Mouse (Mus musculus): ENCODE data around the gene Hectd4. TPM values are rescaled to one million over a fixed set of nuclear protein-coding genes. Genes with fewer than 3 reads are reported as not detected.

Gene Hectd4
- polyA plus RNA-seq, 1 experiment from 2014 or later = 2.7 TPM

DNA sequence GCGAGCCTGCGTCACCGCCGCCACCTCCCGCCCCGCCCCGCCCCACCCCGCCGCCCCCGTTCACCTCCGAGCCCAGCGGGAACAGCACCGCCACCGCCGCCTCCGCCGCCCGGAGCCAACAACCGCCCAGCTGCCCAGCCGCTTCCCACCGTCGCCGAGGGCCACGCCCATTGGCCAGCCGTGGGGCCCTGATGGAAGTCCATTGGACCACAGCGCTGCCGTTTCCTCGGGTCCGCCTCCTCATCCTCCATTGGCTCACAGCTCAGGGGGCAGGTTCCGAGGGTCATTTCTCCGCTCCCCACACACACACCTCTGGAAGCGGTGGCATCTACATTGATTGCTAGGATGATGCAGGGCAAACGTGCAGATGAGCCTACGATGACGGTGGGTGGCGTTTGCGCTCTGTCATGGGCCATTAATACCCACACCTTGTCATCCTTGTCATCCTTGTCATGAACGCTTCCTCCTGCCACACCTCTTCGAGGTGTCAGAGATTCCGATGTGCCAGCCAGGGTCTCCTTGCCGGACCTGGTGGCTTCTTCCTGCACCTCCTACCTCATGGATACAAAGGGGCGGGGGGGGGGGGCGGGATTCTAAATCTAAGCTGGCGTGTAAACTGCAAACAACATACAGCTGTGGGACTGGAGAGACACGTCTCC lies 165.6 kb downstream of the Hectd4 start, which contains the start of gene Trafd1:
Trafd1 (minus strand) TSS at position 172 of the 659 bp plus-strand sequence.
- peaks cover 21% of the 10 kb centered on the region for H3K4me1 ChIP-seq (replicated peaks; ENCODE audit: control insufficient read depth, insufficient read depth, low read length)
- peak within 1 kb of the TSS; percentile 90 for H3K27ac ChIP-seq (ENCODE audit: low read length)
- H3K9ac ChIP-seq (ENCODE audit: low read length) = peak within 1 kb of the TSS; percentile 90
- H3K9me3 ChIP-seq (ENCODE audit: control insufficient read depth, low read length) = peaks cover 5% of the 10 kb centered on the region
- WGBS = 3% methylated on average over 25 of the region's 45 CpGs
- H3K4me3 ChIP-seq (ENCODE audit: low read length) = peak within 1 kb of the TSS; percentile 72
- ATAC-seq (ENCODE audit: low read depth) = peak; percentile 96
- H3K4me2 ChIP-seq (ENCODE audit: low read depth, low read length) = peak within 1 kb of the TSS; percentile 74
- peaks cover 11% of the 10 kb centered on the region for H3K36me3 ChIP-seq (ENCODE audit: control insufficient read depth, insufficient read depth, low read length)
- no peaks in the 10 kb centered on the region for H3K27me3 ChIP-seq (ENCODE audit: control insufficient read depth, insufficient read depth, low read depth, low read length)

DNA sequence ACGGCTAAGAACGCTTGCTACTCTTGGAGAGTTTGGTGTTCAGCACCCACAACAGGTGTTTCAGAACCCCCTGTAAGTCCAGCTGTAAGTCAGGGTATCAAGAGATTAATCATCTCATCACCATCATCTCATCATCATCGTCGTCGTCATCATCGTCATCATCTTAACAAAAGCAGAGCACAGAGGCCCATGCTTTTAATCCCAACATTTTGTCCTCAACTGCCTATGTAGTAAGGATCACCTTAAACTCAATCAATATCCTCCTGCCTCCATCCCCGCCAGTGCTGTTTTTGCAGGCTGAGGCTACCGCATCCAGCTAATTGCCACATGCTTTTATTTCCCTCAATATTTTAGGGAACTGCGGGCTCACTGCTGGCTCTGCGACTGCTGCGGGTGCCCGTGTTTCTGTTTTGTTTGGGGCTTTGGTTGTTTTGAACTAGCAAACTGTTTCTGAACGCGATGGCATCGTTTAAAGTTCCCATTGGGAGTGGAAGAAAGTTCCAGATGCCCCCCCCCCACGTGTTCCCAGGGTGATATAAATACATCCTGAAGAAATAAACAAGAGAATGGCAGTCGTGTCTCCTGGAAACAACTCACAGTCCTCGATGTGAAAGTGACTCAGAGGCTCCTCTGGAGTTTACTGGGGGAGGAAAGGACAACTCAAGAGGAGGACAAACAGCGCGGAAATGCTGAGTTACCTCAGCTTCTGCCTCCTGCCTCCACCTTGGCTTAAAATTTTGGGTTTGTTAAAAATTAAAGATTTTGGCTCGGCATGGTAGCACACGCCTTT lies 166.3 kb downstream of the Hectd4 start:
- H3K9ac ChIP-seq (ENCODE audit: low read length) = peak overlapping the region; percentile 40; the same call in 1 of the 2 replicates
- peak overlapping the region; percentile 70; the same call in 1 of the 2 replicates for H3K27ac ChIP-seq (ENCODE audit: low read length)
- 24% methylated on average over 22 of the region's 22 CpGs for WGBS
- H3K4me3 ChIP-seq (ENCODE audit: low read length) = peak overlapping the region; percentile 72
- H3K4me2 ChIP-seq (ENCODE audit: low read depth, low read length) = peak overlapping the region; percentile 74
- ATAC-seq (ENCODE audit: low read depth) = no peak
- H3K27me3 ChIP-seq (ENCODE audit: control insufficient read depth, insufficient read depth, low read depth, low read length) = no peaks in the 10 kb centered on the region
- peaks cover 4% of the 10 kb centered on the region; the same call in 1 of the 2 replicates for H3K36me3 ChIP-seq (ENCODE audit: control insufficient read depth, insufficient read depth, low read length)
- no peaks in the 10 kb centered on the region for H3K9me3 ChIP-seq (ENCODE audit: control insufficient read depth, low read length)
- H3K4me1 ChIP-seq (replicated peaks; ENCODE audit: control insufficient read depth, insufficient read depth, low read length) = peaks cover 21% of the 10 kb centered on the region

DNA sequence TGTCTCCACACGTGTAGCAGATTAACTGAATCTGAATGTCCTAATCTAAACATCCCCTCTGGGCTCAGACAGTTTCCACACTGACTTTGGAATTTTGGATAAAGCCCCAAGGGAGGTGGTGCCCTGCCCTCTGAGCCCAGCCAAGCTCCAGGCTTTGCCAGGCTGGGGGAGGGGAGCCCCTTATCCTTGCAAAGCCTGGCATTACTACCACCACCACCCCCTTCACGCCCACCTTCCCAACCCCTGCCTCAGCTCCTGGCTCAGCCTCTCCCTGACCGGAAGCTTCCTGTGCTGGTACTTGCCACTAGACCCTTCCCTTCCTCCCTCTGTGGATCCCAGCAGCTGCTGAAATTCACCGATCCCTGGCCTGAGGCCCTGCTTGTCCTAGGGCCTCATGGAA lies 167.1 kb downstream of the Hectd4 start:
- ATAC-seq (ENCODE audit: low read depth) = no peak
- H3K9me3 ChIP-seq (ENCODE audit: control insufficient read depth, low read length) = no peaks in the 10 kb centered on the region
- peak overlapping the region; percentile 70 for H3K27ac ChIP-seq (ENCODE audit: low read length)
- peak overlapping the region; percentile 28; the same call in 1 of the 2 replicates for H3K9ac ChIP-seq (ENCODE audit: low read length)
- H3K4me2 ChIP-seq (ENCODE audit: low read depth, low read length) = peak overlapping the region; percentile 11; the same call in 1 of the 2 replicates
- peaks cover 21% of the 10 kb centered on the region for H3K4me1 ChIP-seq (replicated peaks; ENCODE audit: control insufficient read depth, insufficient read depth, low read length)
- 37% methylated on average over 4 of the region's 4 CpGs for WGBS
- no peaks in the 10 kb centered on the region; the same call in 1 of the 2 replicates for H3K36me3 ChIP-seq (ENCODE audit: control insufficient read depth, insufficient read depth, low read length)
- no peaks in the 10 kb centered on the region for H3K27me3 ChIP-seq (ENCODE audit: control insufficient read depth, insufficient read depth, low read depth, low read length)
- H3K4me3 ChIP-seq (ENCODE audit: low read length) = no peak overlapping the region

DNA sequence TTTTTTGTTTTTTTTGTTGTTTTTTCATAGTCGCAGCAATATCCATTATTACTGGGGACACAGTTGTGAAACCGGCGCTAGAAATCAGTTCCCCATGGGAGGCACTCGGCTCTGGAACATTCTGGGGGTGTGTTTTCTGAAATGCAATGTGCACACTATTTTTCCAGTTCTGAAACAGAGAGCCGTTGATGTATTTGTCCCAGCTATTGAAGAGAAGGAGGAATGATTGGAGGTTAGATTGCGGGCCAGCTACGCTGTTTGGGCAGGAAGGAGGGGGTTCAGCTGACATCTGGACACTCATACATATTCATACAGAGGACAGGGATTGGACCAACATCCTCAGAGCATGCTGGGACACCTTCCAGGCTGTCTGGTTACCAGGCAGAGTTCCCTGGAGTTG lies 169.1 kb downstream of the Hectd4 start:
- no peak overlapping the region for H3K4me2 ChIP-seq (ENCODE audit: low read depth, low read length)
- ATAC-seq (ENCODE audit: low read depth) = no peak
- WGBS = 56% methylated on average over 7 of the region's 7 CpGs
- no peak overlapping the region for H3K9ac ChIP-seq (ENCODE audit: low read length)
- no peak overlapping the region for H3K4me3 ChIP-seq (ENCODE audit: low read length)
- H3K9me3 ChIP-seq (ENCODE audit: control insufficient read depth, low read length) = no peaks in the 10 kb centered on the region
- H3K36me3 ChIP-seq (ENCODE audit: control insufficient read depth, insufficient read depth, low read length) = no peaks in the 10 kb centered on the region
- H3K27me3 ChIP-seq (ENCODE audit: control insufficient read depth, insufficient read depth, low read depth, low read length) = no peaks in the 10 kb centered on the region
- H3K4me1 ChIP-seq (replicated peaks; ENCODE audit: control insufficient read depth, insufficient read depth, low read length) = peaks cover 17% of the 10 kb centered on the region
- no peak overlapping the region for H3K27ac ChIP-seq (ENCODE audit: low read length)

DNA sequence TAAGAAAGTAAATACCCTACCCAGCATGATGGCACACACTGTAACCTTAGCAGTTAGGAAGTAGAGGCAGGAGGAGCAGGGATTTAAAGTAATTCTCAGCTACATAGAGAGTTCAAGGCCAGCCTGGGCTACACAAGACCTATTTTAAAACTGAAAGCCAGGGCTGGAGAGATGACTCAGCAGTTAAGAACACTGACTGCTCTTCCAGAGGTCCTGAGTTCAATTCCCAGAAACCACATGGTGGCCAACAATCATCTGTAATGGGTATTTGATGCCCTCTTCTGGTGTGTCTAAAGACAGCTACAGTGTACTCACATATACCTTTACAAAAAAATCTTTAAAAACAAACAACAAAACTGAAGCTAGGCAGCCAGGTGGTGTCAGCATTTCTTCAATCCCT lies 169.7 kb downstream of the Hectd4 start:
- Histone ChIP-seq H3K9me3 (ENCODE audit: control insufficient read depth, low read length) (no peaks in the 10 kb centered on the region), H3K4me1 (replicated peaks; ENCODE audit: control insufficient read depth, insufficient read depth, low read length) (peaks cover 13% of the 10 kb centered on the region), H3K36me3 (ENCODE audit: control insufficient read depth, insufficient read depth, low read length) (no peaks in the 10 kb centered on the region), H3K9ac (ENCODE audit: low read length) (no peak overlapping the region), H3K4me3 (ENCODE audit: low read length) (no peak overlapping the region), H3K27me3 (ENCODE audit: control insufficient read depth, insufficient read depth, low read depth, low read length) (no peaks in the 10 kb centered on the region), H3K27ac (ENCODE audit: low read length) (no peak overlapping the region), H3K4me2 (ENCODE audit: low read depth, low read length) (no peak overlapping the region)
- no peak for ATAC-seq (ENCODE audit: low read depth)

DNA sequence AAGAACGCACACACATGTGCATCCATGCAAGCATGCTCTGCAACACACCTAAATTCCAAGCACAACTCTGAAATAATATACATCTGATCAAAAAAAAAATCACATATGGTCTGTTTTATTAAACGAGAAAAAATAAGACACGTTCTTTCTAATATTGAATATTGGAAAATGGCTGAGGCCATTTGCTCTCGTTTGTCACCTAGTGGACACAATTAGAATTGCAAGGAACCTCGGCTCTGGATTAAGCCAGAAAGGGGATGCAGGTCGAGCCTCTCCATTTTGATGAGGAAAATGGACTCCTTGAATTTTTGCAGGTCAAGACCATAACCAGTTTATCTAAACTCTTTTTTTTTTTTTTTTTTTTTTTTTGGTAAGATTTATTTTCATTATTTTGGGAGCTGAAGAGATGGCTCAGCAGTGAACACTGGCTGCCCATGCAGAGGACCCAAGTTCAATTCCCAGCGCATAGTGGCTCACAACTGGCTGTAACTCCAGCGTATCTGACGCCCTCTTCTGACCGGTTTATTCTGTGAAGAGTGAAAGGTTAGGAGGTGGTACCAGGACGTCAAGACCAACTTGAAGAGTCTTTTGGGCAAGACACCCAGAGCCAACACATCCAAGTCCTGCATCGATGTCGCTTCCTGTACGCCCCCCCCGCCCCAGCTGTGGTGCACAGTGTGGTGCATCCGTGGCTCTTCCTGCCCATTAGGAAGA lies 172.8 kb downstream of the Hectd4 start:
- no peak overlapping the region for H3K4me2 ChIP-seq (ENCODE audit: low read depth, low read length)
- ATAC-seq (ENCODE audit: low read depth) = no peak
- 52% methylated on average over 16 of the region's 16 CpGs for WGBS

DNA sequence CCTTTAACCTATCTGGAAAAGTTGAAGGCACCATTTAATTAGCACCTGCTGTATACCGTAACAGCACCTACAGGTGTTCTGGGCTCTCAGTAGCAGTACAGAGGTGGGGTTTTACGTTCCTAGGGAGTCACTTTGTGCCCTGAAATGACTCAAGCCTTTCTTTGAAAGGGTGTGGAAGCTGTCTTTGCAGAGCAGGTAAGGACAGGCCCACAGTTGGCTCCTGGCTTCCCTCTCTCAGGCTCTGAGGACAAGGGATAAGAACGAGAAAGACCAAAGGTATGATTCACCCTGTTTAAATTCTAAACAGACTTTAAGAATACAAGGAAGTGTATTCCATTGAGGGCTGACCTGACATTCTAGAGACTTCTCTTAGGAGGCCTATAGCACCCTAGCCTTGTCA lies 173.4 kb downstream of the Hectd4 start:
- H3K27ac ChIP-seq (ENCODE audit: low read length) = no peak overlapping the region

More for the DNA sequence above, 172.8 kb downstream of the Hectd4 start:
- Histone ChIP-seq H3K4me3 (ENCODE audit: low read length) (no peak overlapping the region), H3K4me1 (replicated peaks; ENCODE audit: control insufficient read depth, insufficient read depth, low read length) (peaks cover 5% of the 10 kb centered on the region), H3K27me3 (ENCODE audit: control insufficient read depth, insufficient read depth, low read depth, low read length) (no peaks in the 10 kb centered on the region), H3K9ac (ENCODE audit: low read length) (no peak overlapping the region), H3K27ac (ENCODE audit: low read length) (no peak overlapping the region), H3K9me3 (ENCODE audit: control insufficient read depth, low read length) (no peaks in the 10 kb centered on the region), H3K36me3 (ENCODE audit: control insufficient read depth, insufficient read depth, low read length) (no peaks in the 10 kb centered on the region)

DNA sequence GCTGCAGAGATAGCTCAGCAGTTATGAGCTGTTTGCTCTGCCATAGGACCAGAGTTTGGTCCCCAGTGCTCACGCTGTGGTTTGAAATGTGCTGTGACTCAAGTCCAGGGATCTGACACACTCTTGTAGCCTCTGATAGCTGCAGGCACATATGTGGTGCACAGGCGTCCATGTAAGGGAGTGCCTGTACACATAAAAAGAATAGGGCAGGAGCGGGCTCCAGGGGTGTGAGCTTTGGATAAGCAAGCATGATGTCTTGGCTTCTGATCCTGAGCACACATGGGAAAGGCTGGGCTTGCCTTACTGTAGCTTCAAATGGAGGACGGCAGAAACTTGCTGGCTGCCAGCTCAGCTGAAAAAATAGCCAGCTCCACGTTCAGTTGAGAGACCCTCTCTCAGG lies 175.6 kb downstream of the Hectd4 start:
- no peak for ATAC-seq (ENCODE audit: low read depth)
- no peak overlapping the region for H3K27ac ChIP-seq (ENCODE audit: low read length)
- H3K36me3 ChIP-seq (ENCODE audit: control insufficient read depth, insufficient read depth, low read length) = no peaks in the 10 kb centered on the region
- 73% methylated on average over 5 of the region's 5 CpGs for WGBS
- no peak overlapping the region for H3K9ac ChIP-seq (ENCODE audit: low read length)
- H3K4me1 ChIP-seq (replicated peaks; ENCODE audit: control insufficient read depth, insufficient read depth, low read length) = peaks cover 18% of the 10 kb centered on the region
- H3K9me3 ChIP-seq (ENCODE audit: control insufficient read depth, low read length) = no peaks in the 10 kb centered on the region
- H3K27me3 ChIP-seq (ENCODE audit: control insufficient read depth, insufficient read depth, low read depth, low read length) = no peaks in the 10 kb centered on the region
- H3K4me2 ChIP-seq (ENCODE audit: low read depth, low read length) = no peak overlapping the region
- no peak overlapping the region for H3K4me3 ChIP-seq (ENCODE audit: low read length)

More for the DNA sequence above, 173.4 kb downstream of the Hectd4 start:
- Histone ChIP-seq H3K9me3 (ENCODE audit: control insufficient read depth, low read length) (no peaks in the 10 kb centered on the region), H3K36me3 (ENCODE audit: control insufficient read depth, insufficient read depth, low read length) (no peaks in the 10 kb centered on the region), H3K4me2 (ENCODE audit: low read depth, low read length) (no peak overlapping the region), H3K27me3 (ENCODE audit: control insufficient read depth, insufficient read depth, low read depth, low read length) (no peaks in the 10 kb centered on the region), H3K4me1 (replicated peaks; ENCODE audit: control insufficient read depth, insufficient read depth, low read length) (peaks cover 4% of the 10 kb centered on the region), H3K4me3 (ENCODE audit: low read length) (no peak overlapping the region), H3K9ac (ENCODE audit: low read length) (no peak overlapping the region)
- 68% methylated on average over 3 of the region's 3 CpGs for WGBS
- no peak for ATAC-seq (ENCODE audit: low read depth)

Data from lung, embryonic 16.5 days (tissue).